Mouse (Mus musculus) kidney, embryonic 14.5 days (tissue): ENCODE measurements around the gene Ahctf1. TPM values are rescaled to one million over a fixed set of nuclear protein-coding genes. Genes with fewer than 3 reads are reported as not detected.
A peak's percentile ranks its signal among the peaks of the same experiment; 100 is the strongest.

Experiments used
- ATAC-seq: fragments of 200-750 bp; cut with Nextera tagmentation; 2 replicates; pipeline ENCODE4 v1.8.0; 2017; ENCODE audit warnings: moderate number of reproducible peaks, mild to moderate bottlenecking, moderate TSS enrichment, moderate library complexity; ENCODE audit not compliant: low FRiP score, low TSS enrichment
- H3K27ac ChIP-seq: fragments of 300-500 bp; sonication (generic); 2 replicates; pipeline ENCODE4 v1.5.1; 2014; ENCODE audit warnings: low read depth, mild to moderate bottlenecking, low read length, moderate library complexity, mixed read lengths
- H3K27me3 ChIP-seq: fragments of 300-500 bp; sonication (generic); 2 replicates; pipeline ENCODE4 v1.6.1; 2014; ENCODE audit warnings: mild to moderate bottlenecking, low read length; ENCODE audit not compliant: control insufficient read depth, insufficient read depth
- H3K36me3 ChIP-seq: fragments of 300-500 bp; sonication (generic); 2 replicates; pipeline ENCODE4 v1.6.1; 2014; ENCODE audit warnings: low read length, mixed read lengths; ENCODE audit not compliant: control insufficient read depth, insufficient read depth
- H3K4me1 ChIP-seq: fragments of 300-500 bp; sonication (generic); 2 replicates; pipeline ENCODE4 v1.6.1; 2014; ENCODE audit warnings: low read length, mixed read lengths; ENCODE audit not compliant: control insufficient read depth, insufficient read depth
- H3K4me2 ChIP-seq: fragments of 300-500 bp; sonication (generic); replicated peaks from 2 replicates; pipeline ENCODE4 v1.6.1; 2014; ENCODE audit warnings: low read depth, mild to moderate bottlenecking, low read length
- H3K4me3 ChIP-seq: fragments of 300-500 bp; sonication (generic); 2 replicates; pipeline ENCODE4 v1.5.1; 2014; ENCODE audit warnings: mild to moderate bottlenecking, low read length
- H3K9ac ChIP-seq: fragments of 300-500 bp; sonication (generic); 2 replicates; pipeline ENCODE4 v1.6.1; 2014; ENCODE audit warnings: low read depth, mild to moderate bottlenecking, low read length, moderate library complexity
- H3K9me3 ChIP-seq: fragments of 300-500 bp; sonication (generic); 2 replicates; pipeline ENCODE4 v1.6.1; 2016; ENCODE audit warnings: low read length; ENCODE audit not compliant: control insufficient read depth
- WGBS: fragments of 180-500 bp; shearing (Covaris S2); extraction: QIAGEN DNeasy Blood & Tissue Kit; methylation state at CpG from one replicate; pipeline ENCODE4 v1.1.7; 2014; 5-methylcytosine and 5-hydroxymethylcytosine counted together
- polyA plus RNA-seq: library from polyadenylated mRNA; unstranded; fragments of >200 nt; fragmentation: Nextera tagmentation; extraction: Ambion mirVana; gene quantifications from 2 replicates; pipeline ENCODE4 v1.2.1, GENCODE M21; 2014

Ahctf1 gene
- polyA plus RNA-seq, 1 experiment from 2014 or later, result 41.3 TPM

GRCm38 (mm10) chr1:179808300-179808699, 4.8 kb upstream of the Ahctf1 start:
- no peak overlapping the region for H3K9ac ChIP-seq
- no peak overlapping the region for H3K4me2 ChIP-seq
- no peaks in the 10 kb centered on the region for H3K27me3 ChIP-seq
- H3K4me1 ChIP-seq, result no peaks in the 10 kb centered on the region
- no peak for ATAC-seq
- no peaks in the 10 kb centered on the region for H3K9me3 ChIP-seq
- no peak overlapping the region for H3K4me3 ChIP-seq
- H3K36me3 ChIP-seq, result no peaks in the 10 kb centered on the region
- H3K27ac ChIP-seq, result no peak overlapping the region
- 80% methylated on average over 3 of the region's 3 CpGs for WGBS

GRCm38 (mm10) chr1:179807468-179807867, 4.0 kb upstream of the Ahctf1 start:
- H3K27ac ChIP-seq, result no peak overlapping the region
- no peak for ATAC-seq
- H3K9ac ChIP-seq, result no peak overlapping the region
- H3K4me2 ChIP-seq, result no peak overlapping the region
- H3K36me3 ChIP-seq, result no peaks in the 10 kb centered on the region
- H3K9me3 ChIP-seq, result no peaks in the 10 kb centered on the region
- H3K4me3 ChIP-seq, result no peak overlapping the region
- H3K4me1 ChIP-seq, result no peaks in the 10 kb centered on the region
- 82% methylated on average over 4 of the region's 4 CpGs for WGBS
- H3K27me3 ChIP-seq, result no peaks in the 10 kb centered on the region

- 78% methylated on average over 5 of the region's 5 CpGs for WGBS
- no peaks in the 10 kb centered on the region for H3K9me3 ChIP-seq
These were observed 2.3 kb upstream of the Ahctf1 start for GRCm38 (mm10) chr1:179805751-179806150.

GRCm38 (mm10) chr1:179804140-179804881, 831 bp upstream of the Ahctf1 start:
- ATAC-seq, result no peak

More at GRCm38 (mm10) chr1:179805751-179806150, 2.3 kb upstream of the Ahctf1 start:
- ATAC-seq, result no peak
- Histone ChIP-seq H3K36me3 (no peaks in the 10 kb centered on the region), H3K4me2 (no peak overlapping the region), H3K27ac (no peak overlapping the region), H3K4me3 (no peak overlapping the region), H3K27me3 (no peaks in the 10 kb centered on the region), H3K9ac (no peak overlapping the region), H3K4me1 (peaks cover 11% of the 10 kb centered on the region; the same call in 1 of the 2 replicates)

GRCm38 (mm10) chr1:179802610-179803512, 619 bp downstream of the Ahctf1 start, which contains the start of gene Gm10518:
TSS of gene Gm10518 (plus strand) at chr1:179803376.
- no peaks in the 10 kb centered on the region for H3K27me3 ChIP-seq
- H3K4me2 ChIP-seq, result peak within 1 kb of the TSS; percentile 45
- peaks cover 11% of the 10 kb centered on the region for H3K36me3 ChIP-seq
- H3K4me1 ChIP-seq, result peaks cover 11% of the 10 kb centered on the region; the same call in 1 of the 2 replicates
- WGBS, result under 1% methylated on average over 77 of the region's 94 CpGs
- no peaks in the 10 kb centered on the region for H3K9me3 ChIP-seq
- H3K27ac ChIP-seq, result peak within 1 kb of the TSS; percentile 99
- peak within 1 kb of the TSS; percentile 98 for H3K9ac ChIP-seq
- H3K4me3 ChIP-seq, result peak within 1 kb of the TSS; percentile 69
- peak; percentile 72 for ATAC-seq

More at GRCm38 (mm10) chr1:179804140-179804881, 831 bp upstream of the Ahctf1 start:
- no peaks in the 10 kb centered on the region for H3K9me3 ChIP-seq
- peak overlapping the region; percentile 69; the same call in 1 of the 2 replicates for H3K4me3 ChIP-seq
- peak overlapping the region; percentile 45 for H3K4me2 ChIP-seq
- H3K9ac ChIP-seq, result peak overlapping the region; percentile 98; the same call in 1 of the 2 replicates
- H3K27me3 ChIP-seq, result no peaks in the 10 kb centered on the region
- peaks cover under 1% of the 10 kb centered on the region; the same call in 1 of the 2 replicates for H3K36me3 ChIP-seq
- peak overlapping the region; percentile 99 for H3K27ac ChIP-seq
- WGBS, result 22% methylated on average over 11 of the region's 11 CpGs
- peaks cover 11% of the 10 kb centered on the region; the same call in 1 of the 2 replicates for H3K4me1 ChIP-seq

GRCm38 (mm10) chr1:179798794-179799193, 4.7 kb downstream of the Ahctf1 start:
- ATAC-seq, result no peak
- H3K9me3 ChIP-seq, result no peaks in the 10 kb centered on the region

GRCm38 (mm10) chr1:179787281-179787680, 16.2 kb downstream of the Ahctf1 start:
- Histone ChIP-seq H3K36me3 (peaks cover 93% of the 10 kb centered on the region), H3K9me3 (no peaks in the 10 kb centered on the region), H3K27me3 (no peaks in the 10 kb centered on the region), H3K4me2 (no peak overlapping the region), H3K4me1 (no peaks in the 10 kb centered on the region), H3K9ac (no peak overlapping the region), H3K4me3 (no peak overlapping the region), H3K27ac (no peak overlapping the region)
- ATAC-seq, result no peak
- 94% methylated on average over 4 of the region's 4 CpGs for WGBS

More at GRCm38 (mm10) chr1:179798794-179799193, 4.7 kb downstream of the Ahctf1 start:
- H3K27me3 ChIP-seq, result no peaks in the 10 kb centered on the region
- no peak overlapping the region for H3K27ac ChIP-seq
- H3K36me3 ChIP-seq, result peaks cover 47% of the 10 kb centered on the region
- no peak overlapping the region for H3K9ac ChIP-seq
- no peak overlapping the region for H3K4me2 ChIP-seq
- H3K4me3 ChIP-seq, result no peak overlapping the region
- H3K4me1 ChIP-seq, result peaks cover 11% of the 10 kb centered on the region; the same call in 1 of the 2 replicates

- no peak for ATAC-seq
- Histone ChIP-seq H3K36me3 (peaks cover 90% of the 10 kb centered on the region), H3K9me3 (no peaks in the 10 kb centered on the region), H3K27ac (no peak overlapping the region), H3K4me1 (no peaks in the 10 kb centered on the region), H3K4me2 (no peak overlapping the region), H3K27me3 (no peaks in the 10 kb centered on the region), H3K9ac (no peak overlapping the region), H3K4me3 (no peak overlapping the region)
- WGBS, result 87% methylated on average over 5 of the region's 5 CpGs
These were observed 18.0 kb downstream of the Ahctf1 start for GRCm38 (mm10) chr1:179785502-179785901.
